Mouse (Mus musculus): Measurements from ENCODE around the gene Bbs9. TPM values are rescaled to one million over a fixed set of nuclear protein-coding genes. Genes with fewer than 3 reads are reported as not detected.
A peak's percentile ranks its signal among the peaks of the same experiment; 100 is the strongest.

Gene Bbs9
- total and polyA plus RNA-seq, 2 experiments from 2014 or later = 22.6 to 40.0 TPM

- TF ChIP-seq CTCF (IDR thresholded peaks at IDR 0.05) = no peak
- Histone ChIP-seq H3K9ac (replicated peaks; ENCODE audit: low read length, poor library complexity, severe bottlenecking) (no peak overlapping the region), H3K36me3 (ENCODE audit: insufficient read depth, low read length) (no peaks in the 10 kb centered on the region), H3K4me1 (ENCODE audit: insufficient read depth, low read length) (no peaks in the 10 kb centered on the region), H3K9me3 (ENCODE audit: low read length) (no peaks in the 10 kb centered on the region), H3K4me3 (ENCODE audit: low read depth, low read length) (no peak overlapping the region), H3K27ac (ENCODE audit: low read depth, low read length) (no peak overlapping the region), H3K4me2 (ENCODE audit: low read depth, low read length, poor library complexity, severe bottlenecking) (no peak overlapping the region), H3K27me3 (ENCODE audit: insufficient read depth, low read length) (no peaks in the 10 kb centered on the region)
- no peak for DNase-seq (ENCODE audit: low spot score)
- no peak for ATAC-seq (ENCODE audit: low FRiP score)
- 76% methylated on average over 2 of the region's 2 CpGs for WGBS
These were observed 42.3 kb upstream of the Bbs9 start for GRCm38 (mm10) chr9:22433221-22433620.

DNA sequence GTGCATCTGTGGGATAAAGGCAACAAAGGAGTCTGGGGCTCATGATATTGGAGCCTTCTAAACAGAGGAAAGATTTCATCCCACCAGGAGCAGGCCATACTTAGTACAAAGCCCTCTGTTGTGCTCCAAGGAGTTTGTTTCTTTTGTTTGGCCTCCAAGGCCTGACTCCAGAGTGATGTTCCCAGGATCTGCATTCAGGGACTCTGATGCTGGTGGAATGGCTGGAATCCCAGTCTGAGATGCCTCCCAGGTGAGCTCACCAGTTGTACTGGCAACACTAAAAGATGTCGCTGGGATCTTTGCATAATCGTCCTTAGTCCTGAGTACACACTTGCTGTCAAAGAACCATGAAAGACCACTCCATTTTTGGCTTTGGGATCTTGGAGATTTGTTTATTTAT lies 41.4 kb upstream of the Bbs9 start:
- no peak for TF ChIP-seq CTCF (IDR thresholded peaks at IDR 0.05)
- WGBS = 98% methylated on average over 2 of the region's 2 CpGs
- H3K4me2 ChIP-seq (ENCODE audit: low read depth, low read length, poor library complexity, severe bottlenecking) = no peak overlapping the region

GRCm38 (mm10) chr9:22438826-22439225 lies 36.7 kb upstream of the Bbs9 start:
- Histone ChIP-seq H3K9me3 (ENCODE audit: low read length) (no peaks in the 10 kb centered on the region), H3K27me3 (ENCODE audit: insufficient read depth, low read length) (no peaks in the 10 kb centered on the region), H3K27ac (ENCODE audit: low read depth, low read length) (no peak overlapping the region), H3K4me2 (ENCODE audit: low read depth, low read length, poor library complexity, severe bottlenecking) (no peak overlapping the region), H3K36me3 (ENCODE audit: insufficient read depth, low read length) (peaks cover 4% of the 10 kb centered on the region), H3K9ac (replicated peaks; ENCODE audit: low read length, poor library complexity, severe bottlenecking) (no peak overlapping the region), H3K4me1 (ENCODE audit: insufficient read depth, low read length) (no peaks in the 10 kb centered on the region), H3K4me3 (ENCODE audit: low read depth, low read length) (no peak overlapping the region)
- WGBS = 61% methylated on average over 1 of the region's 1 CpGs
- DNase-seq (ENCODE audit: low spot score) = no peak
- peak; percentile 23 for TF ChIP-seq CTCF (IDR thresholded peaks at IDR 0.05)
- ATAC-seq (ENCODE audit: low FRiP score) = no peak

More for the DNA sequence above, 41.4 kb upstream of the Bbs9 start:
- Histone ChIP-seq H3K27me3 (ENCODE audit: insufficient read depth, low read length) (no peaks in the 10 kb centered on the region), H3K4me1 (ENCODE audit: insufficient read depth, low read length) (no peaks in the 10 kb centered on the region), H3K9me3 (ENCODE audit: low read length) (no peaks in the 10 kb centered on the region), H3K4me3 (ENCODE audit: low read depth, low read length) (no peak overlapping the region), H3K27ac (ENCODE audit: low read depth, low read length) (no peak overlapping the region), H3K9ac (replicated peaks; ENCODE audit: low read length, poor library complexity, severe bottlenecking) (no peak overlapping the region), H3K36me3 (ENCODE audit: insufficient read depth, low read length) (no peaks in the 10 kb centered on the region)
- DNase-seq (ENCODE audit: low spot score) = no peak
- ATAC-seq (ENCODE audit: low FRiP score) = no peak

DNA sequence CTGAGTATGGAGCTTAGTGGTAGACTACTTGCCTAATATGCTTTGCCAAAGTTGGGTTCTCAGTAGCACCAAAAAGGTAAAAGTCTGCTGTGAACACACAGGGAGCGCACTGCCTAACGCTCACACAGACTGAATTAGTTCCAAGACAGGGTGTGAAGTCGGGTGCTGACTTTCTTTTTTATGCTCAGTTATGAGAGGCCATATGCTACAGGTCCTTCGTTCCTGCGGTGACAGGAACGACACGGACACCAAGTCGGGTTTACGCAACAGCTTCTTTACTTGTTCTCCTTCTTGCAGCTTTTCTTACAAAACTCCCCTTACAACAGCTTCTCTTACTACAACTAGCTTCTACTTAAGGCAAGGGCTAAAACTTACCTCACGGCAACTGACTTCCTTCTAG lies 32.4 kb upstream of the Bbs9 start:
- WGBS = 96% methylated on average over 10 of the region's 10 CpGs
- Histone ChIP-seq H3K4me2 (ENCODE audit: low read depth, low read length, poor library complexity, severe bottlenecking) (no peak overlapping the region), H3K36me3 (ENCODE audit: insufficient read depth, low read length) (peaks cover 26% of the 10 kb centered on the region), H3K27me3 (ENCODE audit: insufficient read depth, low read length) (no peaks in the 10 kb centered on the region), H3K4me3 (ENCODE audit: low read depth, low read length) (no peak overlapping the region), H3K9me3 (ENCODE audit: low read length) (no peaks in the 10 kb centered on the region), H3K9ac (replicated peaks; ENCODE audit: low read length, poor library complexity, severe bottlenecking) (no peak overlapping the region), H3K27ac (ENCODE audit: low read depth, low read length) (no peak overlapping the region), H3K4me1 (ENCODE audit: insufficient read depth, low read length) (no peaks in the 10 kb centered on the region)
- DNase-seq (ENCODE audit: low spot score) = no peak
- TF ChIP-seq CTCF (IDR thresholded peaks at IDR 0.05) = no peak
- no peak for ATAC-seq (ENCODE audit: low FRiP score)

DNA sequence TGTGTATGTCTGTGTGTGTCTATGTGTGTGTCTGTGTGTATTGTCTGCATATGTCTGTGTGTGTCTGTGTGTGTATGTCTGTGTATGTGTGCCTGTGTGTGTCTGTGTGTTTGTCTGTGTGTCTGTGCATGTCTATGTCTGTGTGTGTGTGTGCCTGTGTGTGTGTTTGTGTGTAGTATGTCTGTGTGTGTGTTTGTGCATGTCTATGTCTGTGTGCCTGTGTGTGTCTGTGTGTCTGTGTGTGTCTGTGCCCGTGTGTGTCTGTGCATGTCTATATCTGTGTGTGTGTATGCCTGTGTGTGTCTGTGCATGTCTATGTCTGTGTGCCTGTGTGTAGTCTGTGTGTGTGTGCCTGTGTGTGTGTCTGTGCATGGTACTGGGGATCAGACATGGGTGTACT lies 30.4 kb upstream of the Bbs9 start:
- DNase-seq (ENCODE audit: low spot score) (no peak), ATAC-seq (ENCODE audit: low FRiP score) (no peak)
- Histone ChIP-seq H3K4me2 (ENCODE audit: low read depth, low read length, poor library complexity, severe bottlenecking) (no peak overlapping the region), H3K27ac (ENCODE audit: low read depth, low read length) (no peak overlapping the region), H3K4me3 (ENCODE audit: low read depth, low read length) (no peak overlapping the region), H3K9ac (replicated peaks; ENCODE audit: low read length, poor library complexity, severe bottlenecking) (no peak overlapping the region), H3K9me3 (ENCODE audit: low read length) (no peaks in the 10 kb centered on the region), H3K36me3 (ENCODE audit: insufficient read depth, low read length) (peaks cover 42% of the 10 kb centered on the region), H3K27me3 (ENCODE audit: insufficient read depth, low read length) (no peaks in the 10 kb centered on the region), H3K4me1 (ENCODE audit: insufficient read depth, low read length) (no peaks in the 10 kb centered on the region)
- 83% methylated on average over 1 of the region's 1 CpGs for WGBS
- no peak for TF ChIP-seq CTCF (IDR thresholded peaks at IDR 0.05)

DNA sequence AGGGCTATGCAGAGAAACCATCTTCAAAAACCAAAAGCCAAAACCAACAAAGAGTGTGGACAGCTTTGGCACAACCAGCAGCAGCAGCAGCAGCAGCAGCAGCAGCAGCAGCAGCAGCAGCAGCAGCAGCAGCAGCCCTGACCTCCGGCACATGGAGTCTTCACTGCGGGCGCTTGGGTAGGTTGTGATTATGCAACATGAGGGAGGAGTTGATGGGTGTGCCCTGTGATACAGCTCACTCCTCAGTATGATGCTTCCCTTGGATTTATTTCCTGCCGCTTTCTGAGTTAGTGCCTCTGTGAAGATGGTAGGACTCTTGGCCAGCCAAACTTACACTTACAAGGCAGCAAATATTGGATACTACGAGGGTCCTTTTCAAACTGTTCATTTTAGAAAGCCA lies 28.3 kb upstream of the Bbs9 start:
- Histone ChIP-seq H3K27me3 (ENCODE audit: insufficient read depth, low read length) (no peaks in the 10 kb centered on the region), H3K9ac (replicated peaks; ENCODE audit: low read length, poor library complexity, severe bottlenecking) (no peak overlapping the region), H3K9me3 (ENCODE audit: low read length) (no peaks in the 10 kb centered on the region), H3K4me3 (ENCODE audit: low read depth, low read length) (no peak overlapping the region), H3K4me2 (ENCODE audit: low read depth, low read length, poor library complexity, severe bottlenecking) (no peak overlapping the region), H3K4me1 (ENCODE audit: insufficient read depth, low read length) (no peaks in the 10 kb centered on the region), H3K27ac (ENCODE audit: low read depth, low read length) (no peak overlapping the region), H3K36me3 (ENCODE audit: insufficient read depth, low read length) (peaks cover 56% of the 10 kb centered on the region)
- no peak for TF ChIP-seq CTCF (IDR thresholded peaks at IDR 0.05)
- no peak for ATAC-seq (ENCODE audit: low FRiP score)
- no peak for DNase-seq (ENCODE audit: low spot score)
- WGBS = 95% methylated on average over 5 of the region's 5 CpGs
